Mouse (Mus musculus): Measurements from ENCODE around the gene BC051665.

BC051665 gene

DNA sequence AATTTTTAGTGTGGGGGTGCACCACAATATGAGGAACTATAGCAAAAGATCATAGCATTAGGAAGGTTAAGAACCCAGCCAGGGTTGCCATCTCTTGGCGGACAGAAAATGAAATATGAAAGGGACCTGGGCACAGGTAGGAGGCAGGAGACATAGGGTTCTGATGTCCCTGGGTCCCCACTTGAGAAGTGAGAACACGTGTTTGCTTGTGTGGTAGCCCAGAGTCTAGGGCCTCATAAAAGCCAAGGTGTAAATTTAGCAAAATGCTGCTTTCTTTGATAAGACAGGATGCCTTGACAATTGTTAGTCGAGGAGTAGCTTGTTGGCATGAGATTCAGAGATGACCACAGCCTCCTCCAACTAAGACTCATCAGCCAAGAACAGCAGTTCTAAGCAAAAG, 41.4 kb downstream of the BC051665 start:
- intact Hi-C loops (cut with DNase I) = loop anchor here (10.0 kb wide), 1 partner anchor 900 kb away; no protein-coding TSS in a partner anchor

DNA sequence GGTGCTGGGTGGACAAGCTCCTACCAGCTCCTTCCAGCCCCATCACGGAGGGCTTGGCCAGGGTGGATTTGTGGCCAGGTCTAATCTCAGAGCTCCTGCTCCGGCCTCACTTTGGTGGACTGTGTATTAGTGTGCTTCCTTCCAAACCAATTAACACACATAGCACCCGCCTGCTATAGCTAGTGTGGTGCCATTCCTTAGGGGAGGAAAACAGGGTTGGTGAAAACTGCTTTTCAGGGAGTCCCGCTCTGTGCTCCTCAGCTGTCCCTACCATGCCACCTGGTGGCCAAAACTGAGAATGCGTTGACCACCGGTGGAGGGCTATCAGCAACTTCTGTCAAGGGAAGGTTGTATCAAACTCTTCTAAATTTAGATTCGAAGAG, 42.1 kb downstream of the BC051665 start:
- intact Hi-C loops (cut with DNase I) = loop anchor here (10.0 kb wide), 1 partner anchor 899 kb away; no protein-coding TSS in a partner anchor

DNA sequence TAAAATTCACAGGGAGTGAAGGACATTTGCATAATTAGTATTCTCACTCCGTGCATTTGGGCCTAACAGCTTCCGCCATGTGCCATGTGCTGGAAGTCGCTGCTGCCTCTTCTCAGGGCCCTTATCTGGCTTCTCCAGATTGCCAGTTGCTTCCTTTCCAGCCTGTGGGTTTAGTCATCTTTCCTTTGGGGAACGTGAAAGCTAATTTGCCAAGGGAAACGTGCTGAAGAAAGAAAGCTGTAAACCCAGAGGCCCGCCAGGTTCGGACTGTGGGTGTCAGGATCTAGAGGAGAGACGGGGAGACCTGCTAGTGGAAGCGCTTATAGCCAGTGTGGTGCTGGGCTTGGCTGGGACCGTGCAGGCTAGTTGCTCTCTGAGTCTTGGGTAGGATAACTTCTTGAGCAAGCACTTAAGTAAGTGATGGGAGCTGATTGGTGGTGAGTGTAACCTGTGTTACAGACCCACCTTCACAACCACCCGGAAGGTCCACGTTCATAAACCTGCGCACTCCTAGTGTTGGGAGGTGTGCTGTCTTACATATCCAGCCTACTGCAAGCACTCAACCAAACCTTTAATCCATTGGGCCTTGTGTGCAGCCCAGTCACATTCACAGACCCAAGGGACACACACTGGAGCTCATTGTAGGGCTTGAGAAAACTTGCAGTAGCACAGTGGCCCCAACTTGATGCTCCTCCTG, 42.6 kb downstream of the BC051665 start:
- intact Hi-C loops (cut with DNase I) = loop anchor here (10.0 kb wide), 1 partner anchor 899 kb away; no protein-coding TSS in a partner anchor

DNA sequence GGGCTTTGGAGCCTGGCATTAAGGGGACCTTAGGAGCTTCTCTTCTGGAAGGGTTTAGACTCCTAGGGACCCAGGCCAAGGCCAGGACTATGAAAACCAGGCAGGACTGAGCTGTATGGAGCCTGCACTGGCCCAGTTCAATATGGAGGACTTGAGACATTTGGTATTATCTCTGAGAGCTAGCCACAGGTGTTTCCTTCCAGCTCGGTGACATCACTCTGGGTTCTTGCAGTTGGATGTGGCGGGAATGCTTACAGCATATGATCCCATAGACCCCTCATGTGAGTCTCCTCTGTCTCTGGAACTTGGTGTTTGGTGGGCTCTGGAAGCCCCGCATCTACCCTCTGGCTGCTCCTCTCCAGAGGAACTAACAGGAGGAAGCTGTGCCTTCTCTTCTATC, 43.6 kb downstream of the BC051665 start:
- intact Hi-C loops (cut with DNase I) = loop anchor here (10.0 kb wide), 1 partner anchor 898 kb away; no protein-coding TSS in a partner anchor

DNA sequence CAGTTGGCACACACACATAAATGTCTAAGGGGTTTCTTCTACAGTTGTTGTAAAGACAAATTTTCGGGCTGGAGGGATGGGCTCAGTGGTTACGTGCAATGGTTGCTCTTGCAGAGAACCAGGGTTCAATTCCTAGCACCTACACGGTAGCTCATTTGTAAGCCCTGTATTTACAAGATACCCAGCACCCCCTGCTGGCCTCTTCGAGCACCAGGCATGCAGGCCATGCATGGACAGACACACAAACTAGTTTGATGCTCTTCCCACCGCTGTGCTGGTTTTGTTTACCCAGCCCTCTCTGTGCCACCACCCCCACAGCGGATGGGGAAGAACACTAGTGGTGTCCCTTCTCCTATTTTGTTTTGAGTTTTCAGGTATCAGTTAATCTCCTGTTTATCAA, 45.9 kb downstream of the BC051665 start:
- intact Hi-C loops (cut with DNase I) = loop anchor here (10.0 kb wide), 1 partner anchor 895 kb away; no protein-coding TSS in a partner anchor

DNA sequence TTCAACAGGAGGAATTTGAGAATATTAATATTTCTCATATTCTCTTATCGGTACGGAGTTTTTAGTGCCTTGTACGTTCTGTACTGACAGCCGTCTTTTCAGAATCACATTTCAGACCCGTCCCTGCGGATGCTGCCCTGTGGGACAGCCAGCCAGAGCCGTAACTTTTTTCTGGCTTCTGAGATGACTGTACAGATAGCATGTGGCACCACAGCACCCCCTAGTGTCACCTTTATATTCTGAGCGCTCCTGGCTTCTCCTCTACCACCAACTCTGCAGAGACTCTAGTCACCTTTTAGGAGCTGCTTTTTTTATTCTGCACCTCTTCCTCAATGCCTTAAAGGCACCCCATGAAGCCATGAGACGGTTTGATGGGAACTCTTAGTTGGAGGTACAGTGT, 47.7 kb downstream of the BC051665 start:
- intact Hi-C loops (cut with DNase I) = loop anchor here (2.0 to 5.0 kb wide), 2 partner anchors 136 to 260 kb away; partner anchors contain the start of gene Dapk1

DNA sequence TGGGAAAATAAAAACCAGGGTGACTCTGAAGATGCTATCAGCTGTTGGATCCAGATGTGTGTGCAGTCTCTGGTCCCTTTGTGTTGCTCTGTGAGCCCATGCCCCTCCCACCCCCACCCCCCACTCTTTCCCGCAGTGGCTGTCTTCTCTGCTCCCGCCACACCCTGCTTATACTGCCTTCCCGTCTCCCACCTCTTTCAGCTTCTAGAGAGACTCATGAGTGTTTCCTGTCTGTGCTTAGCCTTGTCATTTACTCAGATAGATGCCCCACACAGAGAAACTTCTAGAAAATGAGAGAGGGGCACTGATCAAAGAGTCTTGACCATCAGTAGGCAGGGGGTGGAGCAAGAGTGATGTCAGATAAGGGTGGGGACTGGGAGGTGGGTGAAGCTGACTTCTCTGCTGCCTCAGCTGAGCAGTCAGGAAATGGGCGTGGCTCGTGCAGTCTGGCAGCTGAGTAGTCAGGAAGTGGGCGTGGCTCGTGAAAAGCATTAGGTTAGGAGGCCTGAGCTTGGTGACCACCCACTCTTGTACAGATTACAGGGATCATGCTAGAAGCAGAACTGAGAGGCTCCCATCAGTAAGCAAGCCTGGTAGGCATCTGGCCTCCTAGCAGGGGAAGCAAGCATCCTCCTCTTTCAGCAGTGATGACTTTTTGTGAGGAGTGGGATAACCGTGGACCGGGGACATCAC, 48.4 kb downstream of the BC051665 start:
- intact Hi-C loops (cut with DNase I) = loop anchor here (2.0 to 5.0 kb wide), 2 partner anchors 135 to 259 kb away; partner anchors contain the start of gene Dapk1

GRCm38 (mm10) chr13:60736421-60737105, 49.6 kb downstream of the BC051665 start:
- intact Hi-C loops (cut with DNase I) = loop anchor here (5.0 kb wide), 1 partner anchor 134 kb away; the partner anchor contains the start of gene Dapk1

GRCm38 (mm10) chr13:60735306-60735705, 50.9 kb downstream of the BC051665 start:
- intact Hi-C loops (cut with DNase I) = loop anchor here (5.0 kb wide), 1 partner anchor 133 kb away; the partner anchor contains the start of gene Dapk1
